16 mouse cellular contexts compared by ENCODE assay signal in genomic region chr2:38517045-38517444, GRCm38 (mm10). TPM values are rescaled to one million over a fixed set of nuclear protein-coding genes. Genes with fewer than 3 reads are reported as not detected.
DNase-seq lines count a peak whose midpoint lies in the region; ATAC-seq and TF ChIP-seq lines count a peak whose summit lies in the region.
"Had no signal": no experiment of that assay in that cellular context is flagged by ENCODE, and none has a peak within 500 bp of the region (broad histone marks: within the 10 kb centered on the region; RNA-seq: fewer than 3 reads in every experiment).

No protein-coding gene starts in this region.

- TF ChIP-seq CTCF in heart, adult 2 months (IDR thresholded peaks at IDR 0.05) = no peak

- intact Hi-C loops in heart, adult 2 months (cut with DNase I) = loop anchor here (5.0 kb wide), 1 partner anchor 85 kb away; no protein-coding TSS in a partner anchor
- intact Hi-C loops in heart, postnatal 10 days (cut with DNase I) = no loop called here

- H3K9me3 ChIP-seq in kidney, embryonic 16.5 days (ENCODE audit: low read length) = no peaks in the 10 kb centered on the region
- H3K9me3 ChIP-seq in limb, embryonic 15.5 days = no peaks in the 10 kb centered on the region
- H3K9me3 ChIP-seq: heart, embryonic 12.5 days; hindbrain, embryonic 15.5 days had no signal

- 58% methylated on average over 6 of the region's 6 CpGs for WGBS in heart, adult 2 months
- WGBS in kidney, embryonic 16.5 days = 42% methylated on average over 6 of the region's 6 CpGs
- 52% methylated on average over 6 of the region's 6 CpGs for WGBS in limb, embryonic 15.5 days

- no peak overlapping the region for H3K9ac ChIP-seq in heart, adult 2 months (ENCODE audit: low read depth, low read length)
- H3K9ac ChIP-seq in kidney, embryonic 16.5 days (replicated peaks; ENCODE audit: low read length) = no peak overlapping the region
- 0 out of 2 replicates have a peak overlapping the region, but pooled peaks have one; percentile 11 for H3K9ac ChIP-seq in limb, embryonic 15.5 days
- H3K9ac ChIP-seq: heart, embryonic 12.5 days; hindbrain, embryonic 15.5 days had no signal

- DNase-seq in heart, adult 2 months = no peak
- DNase-seq in heart, postnatal 10 days = no peak
- no peak for DNase-seq in kidney, adult 8-10 months
- no peak for DNase-seq in spleen, postnatal 10 days (ENCODE audit: low spot score in 2 of 2)
- DNase-seq: adrenal gland, adult 8-10 months; B cell, adult 2 months; cerebellum, adult 11 months; gastrocnemius, postnatal 10 days; kidney, adult 11 months; retina, postnatal 1 day had no signal

- H3K79me2 ChIP-seq in heart, adult 2 months (replicated peaks; ENCODE audit: control insufficient read depth, insufficient read depth, low read length) = no peaks in the 10 kb centered on the region

- 0 out of 2 replicates have a peak overlapping the region, but pooled peaks have one; percentile 17 for H3K27ac ChIP-seq in heart, adult 2 months
- peak overlapping the region; percentile 36 for H3K27ac ChIP-seq in kidney, embryonic 16.5 days (ENCODE audit: low read length)
- peak overlapping the region; percentile 64 for H3K27ac ChIP-seq in brown adipose tissue, adult 24 weeks (replicated peaks; ENCODE audit: low read depth, low read length)
- H3K27ac ChIP-seq in limb, embryonic 15.5 days = peak overlapping the region; percentile 9; the same call in 1 of the 2 replicates
- H3K27ac ChIP-seq: hindbrain, embryonic 15.5 days had no signal

- TF ChIP-seq EP300 in heart, adult 2 months (IDR thresholded peaks at IDR 0.05; ENCODE audit: insufficient read depth, low read depth, low read length) = no peak

- no peak for TF ChIP-seq POLR2A in heart, adult 2 months (IDR thresholded peaks at IDR 0.05; ENCODE audit: insufficient read depth, low read depth, low read length)

- H3K4me3 ChIP-seq in heart, adult 2 months = no peak overlapping the region
- no peak overlapping the region for H3K4me3 ChIP-seq in kidney, embryonic 16.5 days (ENCODE audit: low read length)
- no peak overlapping the region for H3K4me3 ChIP-seq in brown adipose tissue, adult 24 weeks (ENCODE audit: insufficient read depth, low read depth, low read length)
- H3K4me3 ChIP-seq in limb, embryonic 15.5 days = no peak overlapping the region
- H3K4me3 ChIP-seq: heart, embryonic 12.5 days; hindbrain, embryonic 15.5 days had no signal

- no peaks in the 10 kb centered on the region for H3K36me3 ChIP-seq in heart, adult 2 months (ENCODE audit: control insufficient read depth, insufficient read depth, low read length)
- no peaks in the 10 kb centered on the region for H3K36me3 ChIP-seq in kidney, embryonic 16.5 days (ENCODE audit: insufficient read depth, low read length)
- no peaks in the 10 kb centered on the region for H3K36me3 ChIP-seq in limb, embryonic 15.5 days
- H3K36me3 ChIP-seq: hindbrain, embryonic 15.5 days had no signal

- ATAC-seq in kidney, embryonic 16.5 days (ENCODE audit: low FRiP score, low TSS enrichment) = no peak
- ATAC-seq in limb, embryonic 15.5 days (ENCODE audit: insufficient number of reproducible peaks, low FRiP score, low TSS enrichment, low read depth) = no peak

- H3K27me3 ChIP-seq in heart, adult 2 months (ENCODE audit: control insufficient read depth, insufficient read depth, low read length) = no peaks in the 10 kb centered on the region
- H3K27me3 ChIP-seq in kidney, embryonic 16.5 days (ENCODE audit: insufficient read depth, low read length) = no peaks in the 10 kb centered on the region
- no peaks in the 10 kb centered on the region for H3K27me3 ChIP-seq in limb, embryonic 15.5 days
- H3K27me3 ChIP-seq: heart, embryonic 12.5 days; hindbrain, embryonic 15.5 days had no signal

- H3K4me1 ChIP-seq in heart, adult 2 months (ENCODE audit: control insufficient read depth, insufficient read depth, low read length) = peaks cover 28% of the 10 kb centered on the region
- H3K4me1 ChIP-seq in kidney, embryonic 16.5 days (ENCODE audit: insufficient read depth, low read length) = peaks cover 42% of the 10 kb centered on the region
- peaks cover 63% of the 10 kb centered on the region for H3K4me1 ChIP-seq in brown adipose tissue, adult 24 weeks (ENCODE audit: control insufficient read depth, insufficient read depth, insufficient read length, low read length)
- H3K4me1 ChIP-seq in limb, embryonic 15.5 days = peaks cover 54% of the 10 kb centered on the region

- H3K4me2 ChIP-seq in kidney, embryonic 16.5 days (replicated peaks; ENCODE audit: low read depth, low read length) = no peak overlapping the region
- no peak overlapping the region for H3K4me2 ChIP-seq in limb, embryonic 15.5 days
- H3K4me2 ChIP-seq: heart, embryonic 12.5 days; hindbrain, embryonic 15.5 days; midbrain, embryonic 11.5 days had no signal

RNA-seq across cellular contexts. Expression of gene Nek6, which starts 5.6 kb away (rescaled TPM):
- total RNA-seq in heart, adult 2 months (2021) = 1 to 10 TPM; 2.9 to 3.3 TPM
- polyA plus RNA-seq in heart, adult 2 months (2012; rRNA removed) = 5.5 and 5.8 TPM in 2 replicates
- total RNA-seq in heart, postnatal 10 days (2021) = 10 to 100 TPM; 10.6 to 15.2 TPM
- polyA plus RNA-seq in kidney, embryonic 16.5 days (2015; fragmentation: Nextera tagmentation; extraction: Ambion mirVana) = 72.1 and 75.3 TPM in 2 replicates
- polyA plus RNA-seq in brown adipose tissue, adult 24 weeks (2012; ENCODE audit: insufficient read depth, insufficient read length, missing spikeins) = 8.5 and 15.7 TPM in 2 replicates
- 118 TPM in 2 replicates for polyA plus RNA-seq in limb, embryonic 15.5 days (2015; fragmentation: Nextera tagmentation; extraction: Ambion mirVana)

Comparison
In these comparisons a context has a peak if more than half of its experiments do, and no peak if none do; other contexts are left out.
1. H3K27ac ChIP-seq: peak in every context shown above with its lines; median percentile 64 in brown adipose tissue, adult 24 weeks; 36 in kidney, embryonic 16.5 days; 17 in heart, adult 2 months; 9 in limb, embryonic 15.5 days.